Comparison of ENCODE assay signal across 7 mouse cellular contexts in genomic region chr12:108275920-108276822, GRCm38 (mm10). TPM values are rescaled to one million over a fixed set of nuclear protein-coding genes. Genes with fewer than 3 reads are reported as not detected.
DNase-seq lines count a peak whose midpoint lies in the region; ATAC-seq and TF ChIP-seq lines count a peak whose summit lies in the region.

No protein-coding gene starts in this region.

- no peaks in the 10 kb centered on the region for H3K9me3 ChIP-seq in forebrain, embryonic 13.5 days (replicated peaks)
- H3K9me3 ChIP-seq in hindbrain, postnatal 0 days (ENCODE audit: low read length), result no peaks in the 10 kb centered on the region
- H3K9me3 ChIP-seq in midbrain, embryonic 10.5 days (replicated peaks), result no peaks in the 10 kb centered on the region
- no peaks in the 10 kb centered on the region for H3K9me3 ChIP-seq in stomach, embryonic 15.5 days

- no peak for TF ChIP-seq CTCF in brain, embryonic 14.5 days (IDR thresholded peaks at IDR 0.05; ENCODE audit: borderline replicate concordance, extremely low read depth, insufficient read depth, insufficient read length)
- no peak for TF ChIP-seq CTCF in hindbrain, postnatal 0 days (IDR thresholded peaks at IDR 0.05; ENCODE audit: low read depth)

- H3K27ac ChIP-seq in forebrain, embryonic 13.5 days, result peak overlapping the region; percentile 88
- H3K27ac ChIP-seq in hindbrain, postnatal 0 days, result peak overlapping the region; percentile 95
- peak overlapping the region; percentile 96 for H3K27ac ChIP-seq in midbrain, embryonic 10.5 days (replicated peaks)
- peak overlapping the region; percentile 77 for H3K27ac ChIP-seq in stomach, embryonic 15.5 days

- H3K36me3 ChIP-seq in forebrain, embryonic 13.5 days (ENCODE audit: poor library complexity, severe bottlenecking), result no peaks in the 10 kb centered on the region
- H3K36me3 ChIP-seq in hindbrain, postnatal 0 days (ENCODE audit: insufficient read depth, low read length), result no peaks in the 10 kb centered on the region
- peaks cover 9% of the 10 kb centered on the region; the same call in 1 of the 2 replicates for H3K36me3 ChIP-seq in midbrain, embryonic 10.5 days
- H3K36me3 ChIP-seq in stomach, embryonic 15.5 days, result no peaks in the 10 kb centered on the region

- peaks cover 63% of the 10 kb centered on the region for H3K4me1 ChIP-seq in forebrain, embryonic 13.5 days
- H3K4me1 ChIP-seq in hindbrain, postnatal 0 days (ENCODE audit: insufficient read depth, low read length), result peaks cover 26% of the 10 kb centered on the region
- H3K4me1 ChIP-seq in midbrain, embryonic 10.5 days, result peaks cover 77% of the 10 kb centered on the region
- peaks cover 54% of the 10 kb centered on the region for H3K4me1 ChIP-seq in stomach, embryonic 15.5 days

- ATAC-seq in forebrain, embryonic 13.5 days, result peak; percentile 0
- no peak for ATAC-seq in hindbrain, postnatal 0 days
- 0 out of 2 replicates have a peak, but pooled peaks have one; percentile 1 for ATAC-seq in stomach, embryonic 15.5 days (ENCODE audit: insufficient read depth, low FRiP score, low read depth)

- peak overlapping the region; percentile 81 for H3K4me3 ChIP-seq in forebrain, embryonic 13.5 days
- peak overlapping the region; percentile 76 for H3K4me3 ChIP-seq in hindbrain, postnatal 0 days (ENCODE audit: low read length)
- H3K4me3 ChIP-seq in midbrain, embryonic 10.5 days, result peak overlapping the region; percentile 82
- H3K4me3 ChIP-seq in stomach, embryonic 15.5 days (replicated peaks), result peak overlapping the region; percentile 61

- DNase-seq in MN1 (ENCODE audit: low spot score), result peak; percentile 48
- peak; percentile 85 for DNase-seq in brain, embryonic 14.5 days (ENCODE audit: low read depth)
- peak; percentile 79 for DNase-seq in hindbrain, postnatal 0 days (ENCODE audit: low spot score)
- DNase-seq in left cerebral cortex, postnatal 4 days, result peak; percentile 87
- peak; percentile 70 for DNase-seq in midbrain, embryonic 10.5 days (ENCODE audit: low spot score)

- intact Hi-C loops in left cerebral cortex, postnatal 4 days (cut with DNase I), result no loop called here

- H3K27me3 ChIP-seq in forebrain, embryonic 13.5 days, result no peaks in the 10 kb centered on the region
- H3K27me3 ChIP-seq in hindbrain, postnatal 0 days (ENCODE audit: insufficient read depth, low read length), result no peaks in the 10 kb centered on the region
- H3K27me3 ChIP-seq in midbrain, embryonic 10.5 days (ENCODE audit: low read depth, poor library complexity, severe bottlenecking), result peaks cover 14% of the 10 kb centered on the region; the same call in 1 of the 2 replicates
- H3K27me3 ChIP-seq in stomach, embryonic 15.5 days (replicated peaks), result no peaks in the 10 kb centered on the region

- H3K4me2 ChIP-seq in forebrain, embryonic 13.5 days, result peak overlapping the region; percentile 96
- H3K4me2 ChIP-seq in hindbrain, postnatal 0 days (ENCODE audit: low read depth, low read length), result peak overlapping the region; percentile 79
- peak overlapping the region; percentile 92 for H3K4me2 ChIP-seq in stomach, embryonic 15.5 days

- H3K9ac ChIP-seq in forebrain, embryonic 13.5 days, result peak overlapping the region; percentile 74
- peak overlapping the region; percentile 61 for H3K9ac ChIP-seq in hindbrain, postnatal 0 days (replicated peaks; ENCODE audit: low read length)
- peak overlapping the region; percentile 42 for H3K9ac ChIP-seq in stomach, embryonic 15.5 days

- no peak for TF ChIP-seq POLR2A in brain, embryonic 14.5 days (IDR thresholded peaks at IDR 0.05; ENCODE audit: borderline replicate concordance, extremely low read depth, insufficient read depth, insufficient read length, poor library complexity, severe bottlenecking)

- WGBS in forebrain, embryonic 13.5 days, result under 1% methylated on average over 43 of the region's 47 CpGs
- under 1% methylated on average over 44 of the region's 47 CpGs for WGBS in hindbrain, postnatal 0 days
- WGBS in midbrain, embryonic 10.5 days, result under 1% methylated on average over 45 of the region's 47 CpGs
- WGBS in stomach, embryonic 15.5 days, result under 1% methylated on average over 45 of the region's 47 CpGs

RNA-seq across cellular contexts. Expression of gene Ccdc85c, which starts 0.9 kb away (rescaled TPM):
- polyA plus RNA-seq in brain, embryonic 14.5 days (2012; rRNA removed), result 34.0 and 48.9 TPM in 2 replicates
- polyA plus RNA-seq in forebrain, embryonic 13.5 days (2015; fragmentation: Nextera tagmentation; extraction: Ambion mirVana), result 16.2 and 17.4 TPM in 2 replicates
- 86.3 and 94.7 TPM in 2 replicates for total RNA-seq in hindbrain, postnatal 0 days (2014; rRNA removed)
- polyA plus RNA-seq in hindbrain, postnatal 0 days (2015; fragmentation: Nextera tagmentation; extraction: Ambion mirVana), result 16.9 and 17.0 TPM in 2 replicates
- 10 to 100 TPM; 60.2 to 64.1 TPM for total RNA-seq in left cerebral cortex, postnatal 4 days (2021)
- polyA plus RNA-seq in midbrain, embryonic 10.5 days (2016; fragmentation: Nextera tagmentation; extraction: Ambion mirVana), result 12.1 and 15.5 TPM in 2 replicates
- polyA plus RNA-seq in stomach, embryonic 15.5 days (2015; fragmentation: Nextera tagmentation; extraction: Ambion mirVana), result 7.3 and 7.9 TPM in 2 replicates

RNA-seq across cellular contexts. Expression of gene Hhipl1, which starts 29.9 kb away (rescaled TPM):
- 3.9 and 4.3 TPM in 2 replicates for polyA plus RNA-seq in brain, embryonic 14.5 days (2012; rRNA removed)
- polyA plus RNA-seq in forebrain, embryonic 13.5 days (2015; fragmentation: Nextera tagmentation; extraction: Ambion mirVana), result 2.5 and 2.7 TPM in 2 replicates
- 10.2 and 10.8 TPM in 2 replicates for total RNA-seq in hindbrain, postnatal 0 days (2014; rRNA removed)
- polyA plus RNA-seq in hindbrain, postnatal 0 days (2015; fragmentation: Nextera tagmentation; extraction: Ambion mirVana), result 2.8 and 3.2 TPM in 2 replicates
- total RNA-seq in left cerebral cortex, postnatal 4 days (2021), result 1 to 10 TPM; 6.3 to 6.6 TPM
- polyA plus RNA-seq in midbrain, embryonic 10.5 days (2016; fragmentation: Nextera tagmentation; extraction: Ambion mirVana), result 3.7 and 5.1 TPM in 2 replicates
- 0.87 and 0.88 TPM in 2 replicates for polyA plus RNA-seq in stomach, embryonic 15.5 days (2015; fragmentation: Nextera tagmentation; extraction: Ambion mirVana)

RNA-seq across cellular contexts. Expression of gene Cyp46a1, which starts 58.0 kb away (rescaled TPM):
- polyA plus RNA-seq in brain, embryonic 14.5 days (2012; rRNA removed), result 31.0 and 52.6 TPM in 2 replicates
- polyA plus RNA-seq in forebrain, embryonic 13.5 days (2015; fragmentation: Nextera tagmentation; extraction: Ambion mirVana), result 23.1 and 26.3 TPM in 2 replicates
- total RNA-seq in hindbrain, postnatal 0 days (2014; rRNA removed), result 36.3 and 39.8 TPM in 2 replicates
- 46.2 and 49.7 TPM in 2 replicates for polyA plus RNA-seq in hindbrain, postnatal 0 days (2015; fragmentation: Nextera tagmentation; extraction: Ambion mirVana)
- total RNA-seq in left cerebral cortex, postnatal 4 days (2021), result 10 to 100 TPM; 65.7 to 78.6 TPM
- 17.5 and 19.4 TPM in 2 replicates for polyA plus RNA-seq in midbrain, embryonic 10.5 days (2016; fragmentation: Nextera tagmentation; extraction: Ambion mirVana)
- 7.4 and 8.4 TPM in 2 replicates for polyA plus RNA-seq in stomach, embryonic 15.5 days (2015; fragmentation: Nextera tagmentation; extraction: Ambion mirVana)
